Mouse (Mus musculus): Measurements from ENCODE around the gene Espn. TPM values are rescaled to one million over a fixed set of nuclear protein-coding genes. Genes with fewer than 3 reads are reported as not detected.

The Espn gene
- polyA plus RNA-seq, 1 experiment from 2014 or later, result 2.0 TPM

DNA sequence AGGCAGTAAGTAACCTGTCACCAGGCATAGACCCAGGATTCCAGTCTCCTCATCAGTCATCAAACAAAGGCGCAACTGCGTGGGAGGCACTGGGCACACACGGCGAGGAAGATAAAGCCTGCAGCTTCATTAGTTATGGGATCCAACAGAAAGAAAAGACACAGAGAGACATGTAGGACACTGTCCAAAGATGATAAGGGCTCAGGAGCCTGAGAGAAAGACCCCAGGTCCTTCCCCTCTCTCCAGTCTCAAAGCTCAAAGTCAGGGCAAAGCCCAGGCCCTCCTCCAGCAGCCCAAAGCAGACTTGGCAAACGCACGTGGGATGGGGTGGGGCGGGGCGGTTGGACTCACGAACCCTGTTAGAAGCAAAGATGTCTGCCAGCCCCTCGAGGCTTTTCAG lies 6.7 kb downstream of the Espn start:
- no peak for DNase-seq (ENCODE audit: low spot score)
- no peak overlapping the region for H3K4me3 ChIP-seq (ENCODE audit: low read depth, low read length)
- no peak for ATAC-seq
- TF ChIP-seq CTCF (IDR thresholded peaks at IDR 0.05) (no peak), EP300 (IDR thresholded peaks at IDR 0.05) (no peak)
- H3K4me2 ChIP-seq (replicated peaks; ENCODE audit: low read depth, low read length), result no peak overlapping the region
- H3K9ac ChIP-seq (replicated peaks; ENCODE audit: low read depth), result no peak overlapping the region
- no peaks in the 10 kb centered on the region for H3K9me3 ChIP-seq (ENCODE audit: low read length)
- H3K4me1 ChIP-seq (ENCODE audit: insufficient read depth, low read depth, low read length), result no peaks in the 10 kb centered on the region
- 0 out of 2 replicates have a peak, but pooled peaks cover under 1% of the 10 kb centered on the region for H3K27me3 ChIP-seq (replicated peaks; ENCODE audit: insufficient read depth, low read length)
- 54% methylated on average over 10 of the region's 10 CpGs for WGBS
- no peak overlapping the region for H3K27ac ChIP-seq (ENCODE audit: low read length)
- no peaks in the 10 kb centered on the region for H3K36me3 ChIP-seq (ENCODE audit: insufficient read depth, low read length)

GRCm38 (mm10) chr4:152143632-152144031 lies 8.5 kb downstream of the Espn start:
- no peaks in the 10 kb centered on the region for H3K9me3 ChIP-seq (ENCODE audit: low read length)
- no peak for TF ChIP-seq EP300 (IDR thresholded peaks at IDR 0.05)
- peak; percentile 23; the same call in 1 of the 2 replicates for TF ChIP-seq CTCF (IDR thresholded peaks at IDR 0.05)
- no peak overlapping the region for H3K4me2 ChIP-seq (replicated peaks; ENCODE audit: low read depth, low read length)
- peaks cover 5% of the 10 kb centered on the region; the same call in 1 of the 2 replicates for H3K4me1 ChIP-seq (ENCODE audit: insufficient read depth, low read depth, low read length)
- WGBS, result 20% methylated on average over 1 of the region's 1 CpGs
- ATAC-seq (no peak), DNase-seq (ENCODE audit: low spot score) (no peak)
- H3K4me3 ChIP-seq (ENCODE audit: low read depth, low read length), result no peak overlapping the region
- H3K36me3 ChIP-seq (ENCODE audit: insufficient read depth, low read length), result no peaks in the 10 kb centered on the region
- no peaks in the 10 kb centered on the region for H3K27me3 ChIP-seq (replicated peaks; ENCODE audit: insufficient read depth, low read length)
- H3K27ac ChIP-seq (ENCODE audit: low read length), result no peak overlapping the region
- H3K9ac ChIP-seq (replicated peaks; ENCODE audit: low read depth), result no peak overlapping the region

- TF ChIP-seq CTCF (IDR thresholded peaks at IDR 0.05) (no peak), EP300 (IDR thresholded peaks at IDR 0.05) (no peak)
- DNase-seq (ENCODE audit: low spot score) (no peak), ATAC-seq (no peak)
- no peaks in the 10 kb centered on the region for H3K9me3 ChIP-seq (ENCODE audit: low read length)
- no peaks in the 10 kb centered on the region for H3K36me3 ChIP-seq (ENCODE audit: insufficient read depth, low read length)
- no peaks in the 10 kb centered on the region for H3K27me3 ChIP-seq (replicated peaks; ENCODE audit: insufficient read depth, low read length)
- no peak overlapping the region for H3K9ac ChIP-seq (replicated peaks; ENCODE audit: low read depth)
- no peak overlapping the region for H3K4me2 ChIP-seq (replicated peaks; ENCODE audit: low read depth, low read length)
- H3K27ac ChIP-seq (ENCODE audit: low read length), result no peak overlapping the region
- 62% methylated on average over 8 of the region's 8 CpGs for WGBS
- H3K4me3 ChIP-seq (ENCODE audit: low read depth, low read length), result no peak overlapping the region
- H3K4me1 ChIP-seq (ENCODE audit: insufficient read depth, low read depth, low read length), result peaks cover 5% of the 10 kb centered on the region; the same call in 1 of the 2 replicates
Measured at GRCm38 (mm10) chr4:152141521-152142135, 10.5 kb downstream of the Espn start.

GRCm38 (mm10) chr4:152140441-152140840 lies 11.7 kb downstream of the Espn start:
- Histone ChIP-seq H3K27ac (ENCODE audit: low read length) (no peak overlapping the region), H3K4me1 (ENCODE audit: insufficient read depth, low read depth, low read length) (peaks cover 5% of the 10 kb centered on the region; the same call in 1 of the 2 replicates), H3K36me3 (ENCODE audit: insufficient read depth, low read length) (no peaks in the 10 kb centered on the region), H3K4me2 (replicated peaks; ENCODE audit: low read depth, low read length) (no peak overlapping the region), H3K27me3 (replicated peaks; ENCODE audit: insufficient read depth, low read length) (no peaks in the 10 kb centered on the region), H3K9me3 (ENCODE audit: low read length) (no peaks in the 10 kb centered on the region), H3K9ac (replicated peaks; ENCODE audit: low read depth) (no peak overlapping the region), H3K4me3 (ENCODE audit: low read depth, low read length) (no peak overlapping the region)
- ATAC-seq (no peak), DNase-seq (ENCODE audit: low spot score) (peak; percentile 80)
- 27% methylated on average over 6 of the region's 6 CpGs for WGBS
- TF ChIP-seq EP300 (IDR thresholded peaks at IDR 0.05) (no peak), CTCF (IDR thresholded peaks at IDR 0.05) (peak; percentile 80)

- Histone ChIP-seq H3K4me1 (ENCODE audit: insufficient read depth, low read depth, low read length) (peaks cover 5% of the 10 kb centered on the region; the same call in 1 of the 2 replicates), H3K9ac (replicated peaks; ENCODE audit: low read depth) (no peak overlapping the region), H3K4me3 (ENCODE audit: low read depth, low read length) (peak overlapping the region; percentile 38), H3K27me3 (replicated peaks; ENCODE audit: insufficient read depth, low read length) (0 out of 2 replicates have a peak, but pooled peaks cover 7% of the 10 kb centered on the region), H3K9me3 (ENCODE audit: low read length) (no peaks in the 10 kb centered on the region), H3K27ac (ENCODE audit: low read length) (0 out of 2 replicates have a peak overlapping the region, but pooled peaks have one; percentile 21), H3K36me3 (ENCODE audit: insufficient read depth, low read length) (no peaks in the 10 kb centered on the region), H3K4me2 (replicated peaks; ENCODE audit: low read depth, low read length) (peak overlapping the region; percentile 61)
- peak; percentile 95 for TF ChIP-seq CTCF (IDR thresholded peaks at IDR 0.05)
- no peak for TF ChIP-seq EP300 (IDR thresholded peaks at IDR 0.05)
- peak; percentile 93 for DNase-seq (ENCODE audit: low spot score)
- 4% methylated on average over 49 of the region's 51 CpGs for WGBS
- ATAC-seq, result peak; percentile 93
Measured at GRCm38 (mm10) chr4:152138497-152139260, 13.5 kb downstream of the Espn start.

- WGBS, result 92% methylated on average over 2 of the region's 2 CpGs
- Histone ChIP-seq H3K9ac (replicated peaks; ENCODE audit: low read depth) (no peak overlapping the region), H3K9me3 (ENCODE audit: low read length) (no peaks in the 10 kb centered on the region), H3K4me1 (ENCODE audit: insufficient read depth, low read depth, low read length) (peaks cover 5% of the 10 kb centered on the region; the same call in 1 of the 2 replicates), H3K27me3 (replicated peaks; ENCODE audit: insufficient read depth, low read length) (peaks cover 21% of the 10 kb centered on the region; the same call in 1 of the 2 replicates), H3K36me3 (ENCODE audit: insufficient read depth, low read length) (no peaks in the 10 kb centered on the region), H3K4me2 (replicated peaks; ENCODE audit: low read depth, low read length) (no peak overlapping the region), H3K27ac (ENCODE audit: low read length) (no peak overlapping the region), H3K4me3 (ENCODE audit: low read depth, low read length) (no peak overlapping the region)
- TF ChIP-seq CTCF (IDR thresholded peaks at IDR 0.05) (no peak), EP300 (IDR thresholded peaks at IDR 0.05) (no peak)
- ATAC-seq (no peak), DNase-seq (ENCODE audit: low spot score) (no peak)
Measured at GRCm38 (mm10) chr4:152136876-152137250, 15.3 kb downstream of the Espn start.

Data from lung, postnatal 0 days (tissue).